Mouse (Mus musculus) lung, adult 2 months (tissue): Measurements from ENCODE around the gene Cenph. TPM values are rescaled to one million over a fixed set of nuclear protein-coding genes. Genes with fewer than 3 reads are reported as not detected.
"Not testable (repeated sequence)": the region's sequence is repeated elsewhere in the genome, so short reads cannot be mapped to it uniquely, and the experiment has no call there.

Experiments used
- DNase-seq: peaks from one replicate; pipeline ENCODE4 v3.0.0; 2022
- H3K4me1 ChIP-seq: fragments of 200-500 bp; 2 replicates; pipeline ENCODE4 v1.6.1; 2011; ENCODE audit warnings: low read length; ENCODE audit not compliant: control insufficient read depth, insufficient read depth
- H3K4me3 ChIP-seq: fragments of 200-500 bp; replicated peaks from 2 replicates; pipeline ENCODE3; 2011; ENCODE audit warnings: low read depth, mild to moderate bottlenecking, control low read depth, low read length; ENCODE audit errors: extremely low read depth
- CTCF ChIP-seq: fragments of 200-500 bp; IDR thresholded peaks from 2 replicates; pipeline ENCODE4 v1.5.1; 2011; ENCODE audit warnings: mild to moderate bottlenecking, low read length, control low read depth; ENCODE audit not compliant: insufficient read depth
- POLR2A ChIP-seq: fragments of 200-500 bp; IDR thresholded peaks from 2 replicates; pipeline ENCODE4 v1.6.1; 2011; ENCODE audit warnings: low read depth, mild to moderate bottlenecking, control low read depth, low read length, borderline replicate concordance; ENCODE audit errors: extremely low read depth
- WGBS: fragments of 180-500 bp; shearing (Covaris S2); methylation state at CpG from one replicate; pipeline ENCODE4 v1.1.7; 2018; 5-methylcytosine and 5-hydroxymethylcytosine counted together
- polyA plus RNA-seq: library from polyadenylated mRNA; depleted of rRNA; stranded (reverse); fragments of >200 nt; gene quantifications from 2 replicates; pipeline ENCODE4 v1.2.3, GENCODE M21; 2012; rRNA removed

Gene Cenph
- polyA plus RNA-seq, 1 experiment = 0.25 TPM

DNA sequence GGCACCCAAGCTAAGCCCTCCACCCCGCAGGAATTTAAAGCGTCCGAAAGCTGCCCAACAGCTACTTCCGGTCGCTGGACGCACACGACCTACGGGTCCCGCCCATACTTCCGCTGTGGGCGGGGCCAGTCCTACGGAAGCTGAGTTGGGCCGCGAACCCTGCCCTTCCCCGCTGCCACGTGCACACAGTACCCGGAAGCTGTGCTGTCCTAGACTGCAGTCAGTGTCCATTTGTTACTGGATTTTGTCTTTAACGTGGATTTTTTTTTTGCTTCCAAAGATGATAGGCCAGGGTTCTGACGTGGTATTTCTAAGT is 44.9 kb downstream of the Cenph start, which contains the start of gene Cdk7:
Gene Cdk7, minus strand, starts transcription at position 79 of the 316 bp plus-strand sequence.
- under 1% methylated on average over 19 of the region's 19 CpGs for WGBS

GRCm38 (mm10) chr13:100730153-100730860 is 45.4 kb downstream of the Cenph start:
- no peak for TF ChIP-seq CTCF
- no peak for TF ChIP-seq POLR2A
- peak; percentile 13 for DNase-seq
- Histone ChIP-seq H3K4me3 (peak overlapping the region; percentile 69), H3K4me1 (peaks cover 3% of the 10 kb centered on the region; the same call in 1 of the 2 replicates)
- under 1% methylated on average over 30 of the region's 30 CpGs for WGBS

More for the DNA sequence above, 44.9 kb downstream of the Cenph start, which contains the start of gene Cdk7:
- Histone ChIP-seq H3K4me3 (peak within 1 kb of the TSS; percentile 69), H3K4me1 (peaks cover 3% of the 10 kb centered on the region; the same call in 1 of the 2 replicates)
- TF ChIP-seq POLR2A (peak; percentile 69; the same call in 1 of the 2 replicates), CTCF (no peak)
- peak; percentile 91 for DNase-seq

GRCm38 (mm10) chr13:100728530-100728929 is 47.2 kb downstream of the Cenph start:
- H3K4me1 ChIP-seq, H3K4me3 ChIP-seq, DNase-seq: not testable (repeated sequence)
- 91% methylated on average over 4 of the region's 4 CpGs for WGBS

GRCm38 (mm10) chr13:100728086-100728485 is 47.6 kb downstream of the Cenph start:
- WGBS = 86% methylated on average over 5 of the region's 5 CpGs
- H3K4me1 ChIP-seq = peaks cover 3% of the 10 kb centered on the region; the same call in 1 of the 2 replicates
- DNase-seq = no peak

GRCm38 (mm10) chr13:100725194-100725593 is 50.5 kb downstream of the Cenph start:
- TF ChIP-seq POLR2A (no peak), CTCF (no peak)
- WGBS = 83% methylated on average over 10 of the region's 10 CpGs
- Histone ChIP-seq H3K4me1 (peaks cover 3% of the 10 kb centered on the region; the same call in 1 of the 2 replicates), H3K4me3 (no peak overlapping the region)
- no peak for DNase-seq

More at GRCm38 (mm10) chr13:100728086-100728485, 47.6 kb downstream of the Cenph start:
- no peak for TF ChIP-seq POLR2A
- TF ChIP-seq CTCF = no peak
- H3K4me3 ChIP-seq = no peak overlapping the region

- no peaks in the 10 kb centered on the region for H3K4me1 ChIP-seq
- no peak overlapping the region for H3K4me3 ChIP-seq
- 58% methylated on average over 7 of the region's 7 CpGs for WGBS
- TF ChIP-seq POLR2A = no peak
- no peak for TF ChIP-seq CTCF
- no peak for DNase-seq
Observed at GRCm38 (mm10) chr13:100724051-100724754, 51.5 kb downstream of the Cenph start.

GRCm38 (mm10) chr13:100721656-100722055 is 54.0 kb downstream of the Cenph start:
- 89% methylated on average over 5 of the region's 5 CpGs for WGBS
- Histone ChIP-seq H3K4me3 (no peak overlapping the region), H3K4me1 (no peaks in the 10 kb centered on the region)
- no peak for DNase-seq
- TF ChIP-seq POLR2A = no peak
- no peak for TF ChIP-seq CTCF

DNA sequence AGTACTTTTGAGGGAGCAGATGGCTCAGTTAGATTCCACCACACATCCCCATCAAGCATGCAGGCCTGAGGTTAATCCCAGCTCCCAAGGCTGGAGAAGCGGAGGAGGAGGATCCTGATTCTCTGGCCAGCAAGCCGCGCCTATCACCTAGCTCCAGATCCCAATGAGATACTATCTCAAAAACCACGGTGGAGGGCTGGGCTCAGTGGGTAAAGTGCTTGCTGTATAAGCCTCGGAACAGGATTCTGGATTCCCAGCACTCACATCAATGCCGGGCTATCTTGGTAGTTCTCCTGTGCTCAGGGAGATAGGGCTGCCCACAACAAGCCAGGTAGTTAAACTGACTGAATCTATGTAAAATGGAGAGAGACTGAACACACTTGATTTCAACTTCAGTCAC is 60.2 kb downstream of the Cenph start:
- DNase-seq = no peak
- Histone ChIP-seq H3K4me3 (no peak overlapping the region), H3K4me1 (no peaks in the 10 kb centered on the region)
- TF ChIP-seq CTCF = no peak
- TF ChIP-seq POLR2A = no peak
- 87% methylated on average over 6 of the region's 6 CpGs for WGBS

Other genes starting within 250 kb of the Cenph start
- 15.0 and 21.3 TPM in 2 replicates for gene Ocln, start 223.2 kb downstream of the Cenph start, polyA plus RNA-seq
- 8.2 and 11.4 TPM in 2 replicates for gene Marveld2, start 158.9 kb downstream of the Cenph start, polyA plus RNA-seq
- gene Ak6, start 124.9 kb downstream of the Cenph start, polyA plus RNA-seq = 16.5 and 28.0 TPM in 2 replicates
- gene Rad17, start 124.8 kb downstream of the Cenph start, polyA plus RNA-seq = 3.2 and 4.4 TPM in 2 replicates
- 1.3 and 3.3 TPM in 2 replicates for gene Taf9, start 124.3 kb downstream of the Cenph start, polyA plus RNA-seq
- gene Ccdc125, start 106.2 kb downstream of the Cenph start, polyA plus RNA-seq = 2.0 and 2.5 TPM in 2 replicates
- gene Cdk7, start 45.0 kb downstream of the Cenph start, polyA plus RNA-seq = 8.9 and 12.8 TPM in 2 replicates
- 27.0 and 29.2 TPM in 2 replicates for gene Mrps36, start 31.2 kb downstream of the Cenph start, polyA plus RNA-seq
- 0.85 and 3.2 TPM in 2 replicates for gene Ccnb1, start 10.7 kb upstream of the Cenph start, polyA plus RNA-seq
- gene Slc30a5, start 57.5 kb upstream of the Cenph start, polyA plus RNA-seq = 21.2 and 29.4 TPM in 2 replicates